Mouse (Mus musculus) effector memory CD4-positive, alpha-beta T cell, adult 5 months (primary cell): ENCODE measurements around the gene Twf1. TPM values are rescaled to one million over a fixed set of nuclear protein-coding genes. Genes with fewer than 3 reads are reported as not detected.

Source experiments
- polyA plus RNA-seq: library from polyadenylated mRNA; unstranded; fragments of 100-300 nt; shearing (Covaris generic); gene quantifications from one replicate; pipeline ENCODE4 v1.2.1, GENCODE M21; 2017

Twf1 gene
- polyA plus RNA-seq = 26.0 TPM

GRCm38 (mm10) chr15:94589219-94590075 is at the start of gene Twf1:
Gene Twf1, minus strand, starts transcription at chr15:94589889.

GRCm38 (mm10) chr15:94628830-94629601 is 39.3 kb upstream of the Twf1 start, which contains the start of gene Tmem117:
Gene Tmem117, plus strand, starts transcription at chr15:94629232.

GRCm38 (mm10) chr15:94543409-94544051 is 46.2 kb downstream of the Twf1 start, which contains the start of the genes Pus7l and Irak4:
Gene Pus7l, minus strand, starts transcription at chr15:94543547.
Gene Irak4, plus strand, starts transcription at chr15:94543643.

Other genes with a start within 250 kb of the Twf1 start
- not detected for gene Adamts20, start 124.5 kb downstream of the Twf1 start, polyA plus RNA-seq
- 6.5 TPM for gene Pus7l, start 46.3 kb downstream of the Twf1 start, polyA plus RNA-seq
- 18.5 TPM for gene Irak4, start 46.2 kb downstream of the Twf1 start, polyA plus RNA-seq
- not detected for gene Tmem117, start 39.3 kb upstream of the Twf1 start, polyA plus RNA-seq